Mouse (Mus musculus): ENCODE measurements around the gene Gm17651.
A peak's percentile ranks its signal among the peaks of the same experiment; 100 is the strongest.

Gene Gm17651

DNA sequence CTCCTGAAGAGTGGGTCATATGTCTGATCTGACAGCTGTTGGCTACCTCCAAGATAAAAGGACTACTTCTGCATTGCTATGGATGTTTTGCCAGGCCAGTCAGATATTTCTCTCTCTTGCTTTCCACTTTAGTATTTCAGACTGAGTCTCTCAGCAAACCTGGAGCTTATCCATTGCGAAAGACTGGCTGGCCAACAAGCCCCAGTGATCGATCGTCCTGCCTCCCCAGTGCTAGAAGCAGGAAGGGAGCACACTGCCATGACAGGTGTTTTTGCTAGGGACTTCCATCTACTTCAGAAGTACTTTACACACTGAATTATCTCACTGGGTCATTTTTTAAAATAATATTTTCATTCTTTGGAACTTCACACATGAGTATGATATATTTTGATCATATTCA lies 3.9 kb upstream of the Gm17651 start:
- DNase-seq, result peak; percentile 70

DNA sequence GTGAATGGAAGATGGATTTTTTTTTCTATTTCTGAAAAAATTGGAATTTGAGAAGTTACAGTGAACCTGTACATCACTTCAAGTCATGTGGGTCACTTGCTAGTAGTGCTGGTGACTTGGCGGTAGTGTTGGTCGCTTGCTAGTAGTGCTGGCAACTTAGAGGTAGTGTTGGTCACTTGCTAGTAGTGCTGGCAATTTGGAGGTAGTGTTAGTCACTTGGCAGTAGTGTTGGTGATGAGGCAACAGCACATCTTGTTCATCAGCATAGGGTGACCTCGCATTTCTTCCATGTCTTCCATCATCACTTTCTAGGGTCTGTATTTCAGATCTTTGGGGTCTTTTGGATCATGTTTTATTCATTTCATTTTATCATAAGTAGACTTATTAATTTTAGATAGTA lies 1.6 kb upstream of the Gm17651 start:
- peak; percentile 54 for DNase-seq

DNA sequence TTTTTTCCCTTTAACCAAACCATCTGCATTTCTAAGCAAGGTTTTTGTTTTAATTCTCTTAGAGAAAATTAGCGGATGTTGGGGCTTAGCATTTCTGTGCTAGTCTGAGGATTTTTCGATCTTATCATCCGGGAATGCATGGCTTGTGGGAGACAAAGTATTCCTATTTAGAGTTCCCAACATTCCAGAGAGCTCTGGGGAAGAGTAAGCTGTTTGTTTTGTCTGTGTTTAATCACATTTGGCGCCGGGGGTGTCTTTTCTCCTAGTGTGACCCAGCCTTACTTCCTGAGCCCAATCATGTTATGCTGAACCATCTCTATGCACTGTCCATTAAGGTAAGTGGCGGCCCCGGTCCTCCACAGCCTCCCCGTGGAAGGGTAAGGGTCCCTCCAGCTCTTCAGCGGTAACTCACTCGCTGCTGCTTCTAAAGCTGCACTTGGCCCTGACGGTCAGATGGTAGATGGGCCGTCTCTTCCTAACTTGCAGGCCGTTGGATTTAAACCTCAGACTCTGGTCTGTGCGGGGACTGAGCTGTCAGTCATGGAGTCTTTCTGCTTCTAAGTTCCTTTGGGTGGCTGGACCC lies 7.3 kb downstream of the Gm17651 start:
- DNase-seq, result peak; percentile 87

DNA sequence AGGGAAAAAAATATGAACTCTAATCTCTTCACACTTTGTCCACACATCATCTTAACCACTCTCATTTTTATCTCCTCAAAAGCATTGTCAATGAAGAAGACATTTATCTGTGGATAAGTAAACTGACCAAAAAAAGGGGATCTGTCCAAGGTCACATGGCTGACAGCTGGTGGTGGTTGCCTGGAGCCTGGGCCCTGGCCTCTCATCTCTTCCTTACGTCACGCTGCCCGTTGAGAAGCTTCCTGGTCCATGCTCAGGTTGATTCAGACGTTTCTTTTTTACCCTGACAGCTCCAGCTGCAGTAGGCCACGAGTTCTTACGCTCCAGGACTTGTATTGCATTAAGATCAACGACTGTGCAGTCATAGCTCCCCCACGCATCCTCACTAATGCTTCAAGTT lies 8.3 kb downstream of the Gm17651 start:
- DNase-seq, result peak; percentile 91

DNA sequence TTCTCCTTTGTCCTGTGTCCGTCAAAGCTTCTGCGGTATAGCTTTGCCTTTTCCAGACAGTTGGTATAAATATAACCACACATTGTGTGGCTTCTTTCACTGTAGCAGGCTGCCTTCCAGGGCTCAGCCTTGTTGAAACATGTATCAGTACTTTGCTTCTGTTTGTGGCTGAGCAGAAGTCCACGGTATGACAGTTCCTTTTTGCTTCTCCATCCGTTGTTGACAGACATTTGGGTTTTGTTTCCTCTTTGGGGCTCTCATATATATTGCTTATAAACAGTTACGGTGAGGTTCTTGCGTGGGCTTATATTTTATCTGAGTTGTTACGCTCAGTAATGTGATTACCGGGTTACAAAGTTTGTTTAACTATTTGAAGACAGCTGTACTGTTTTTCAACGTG lies 9.0 kb downstream of the Gm17651 start:
- DNase-seq, result peak; percentile 70

DNA sequence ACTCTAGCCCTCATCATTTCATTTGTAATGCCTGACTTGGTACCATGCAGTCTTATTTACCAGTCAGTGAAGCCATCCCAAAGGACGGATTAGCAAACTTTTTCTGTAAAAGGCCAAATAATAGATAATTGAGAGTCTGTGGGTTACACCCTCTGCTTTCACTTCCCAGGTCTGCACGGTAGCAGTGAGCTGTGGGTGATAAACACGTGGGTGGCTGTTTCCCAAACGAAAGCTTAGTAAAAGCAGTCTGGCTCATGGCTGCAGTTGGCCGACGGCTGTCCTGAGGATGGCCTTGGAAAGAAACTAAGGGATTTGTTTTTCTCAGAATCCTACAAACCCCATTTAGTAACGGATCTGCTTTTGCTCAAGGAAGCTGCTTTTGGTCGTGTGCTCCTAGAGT lies 13.3 kb downstream of the Gm17651 start:
- peak; percentile 93 for DNase-seq

DNA sequence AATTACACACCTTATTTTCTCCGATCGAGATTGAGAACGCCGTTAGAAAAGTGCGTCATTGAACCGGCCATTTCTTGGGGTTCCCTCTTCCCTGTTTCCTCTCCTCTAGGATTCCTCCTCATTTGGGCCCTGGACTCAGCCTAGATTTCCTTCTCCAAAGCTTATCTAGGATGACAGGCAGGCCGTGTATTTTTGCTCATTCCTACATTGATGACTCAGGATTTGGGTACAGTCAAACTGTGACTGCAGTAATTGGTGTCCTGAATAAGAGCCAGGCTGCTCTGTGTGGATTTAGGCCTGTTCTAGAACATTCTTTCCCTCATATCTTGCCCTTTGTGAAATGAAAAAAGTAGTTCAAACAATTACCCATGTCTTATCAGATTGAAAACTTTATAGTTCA lies 14.7 kb downstream of the Gm17651 start:
- peak; percentile 89 for DNase-seq

DNA sequence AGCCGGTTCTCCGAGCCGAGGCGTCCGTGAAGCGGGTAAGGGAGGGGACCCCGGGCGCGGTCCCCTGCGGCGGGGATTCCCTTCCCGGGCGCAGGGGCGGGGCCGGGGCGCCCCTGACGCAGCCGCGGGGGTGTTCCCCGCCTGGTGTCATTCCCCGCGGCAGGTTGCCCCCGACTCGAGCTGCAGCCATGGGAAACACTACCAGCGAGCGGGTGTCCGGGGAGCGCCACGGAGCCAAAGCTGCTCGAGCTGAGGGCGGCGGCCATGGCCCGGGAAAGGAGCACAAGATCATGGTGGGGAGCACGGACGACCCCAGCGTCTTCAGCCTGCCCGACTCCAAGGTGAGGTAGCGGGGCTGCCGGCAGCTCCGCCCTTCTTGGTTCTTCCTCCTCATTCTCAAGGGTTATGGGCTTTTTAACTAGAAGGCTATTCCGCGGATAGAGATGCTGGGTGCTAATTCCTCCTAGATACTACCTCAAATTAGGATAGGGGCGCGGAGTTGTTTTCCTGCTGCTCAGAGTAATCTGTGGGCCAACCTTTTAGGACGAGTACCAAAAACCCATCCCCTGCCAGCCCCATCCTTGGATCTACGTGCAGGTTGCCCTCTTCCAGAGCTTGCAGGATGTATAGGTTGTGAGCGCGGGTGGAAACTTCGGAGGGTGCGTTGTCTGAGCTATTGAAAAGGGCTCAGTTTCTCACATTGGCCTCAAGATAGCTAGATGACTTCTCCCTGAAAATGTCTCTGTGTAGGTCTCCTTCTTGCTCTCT lies 15.9 kb downstream of the Gm17651 start:
- no peak for DNase-seq

DNA sequence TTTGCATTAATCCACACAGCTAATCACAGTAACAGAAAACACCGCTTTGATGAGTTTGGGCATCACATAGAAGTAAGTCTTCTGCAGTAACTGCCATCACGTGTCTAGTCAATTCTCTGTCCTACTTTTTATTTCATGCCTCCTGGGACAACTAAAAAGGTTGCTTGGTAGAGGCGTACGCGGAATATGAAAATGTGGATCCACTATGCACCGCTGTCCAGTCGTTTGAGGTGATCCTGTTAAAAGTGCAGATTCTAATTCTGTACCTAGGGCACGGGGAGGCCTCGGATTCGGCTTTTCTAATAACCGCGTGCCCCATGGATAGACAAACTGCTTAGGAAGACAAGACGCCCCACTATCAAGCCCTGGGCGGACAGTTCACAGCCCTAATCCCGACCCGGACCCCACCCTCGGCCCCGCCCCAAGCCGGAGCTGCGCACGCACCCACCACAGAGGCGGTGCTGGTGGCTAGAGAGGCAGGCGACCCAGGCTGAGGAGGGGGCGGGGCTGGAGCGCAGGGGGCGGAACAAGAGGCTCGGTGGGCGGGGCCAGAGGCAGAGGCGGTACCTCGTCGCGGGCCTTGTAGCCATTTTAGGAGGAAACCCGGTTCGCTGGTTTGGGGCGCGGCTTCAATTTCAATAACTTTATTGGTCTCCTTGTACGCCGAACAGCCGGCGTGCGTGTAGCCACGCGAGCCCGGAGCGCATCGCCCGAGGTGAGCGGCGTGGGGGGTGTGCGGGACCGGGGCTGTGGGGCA lies 16.7 kb downstream of the Gm17651 start, which contains the start of gene Prkab2:
TSS of gene Prkab2 (plus strand) at position 539 of the 757 bp plus-strand sequence.
- peak; percentile 100 for DNase-seq

DNA sequence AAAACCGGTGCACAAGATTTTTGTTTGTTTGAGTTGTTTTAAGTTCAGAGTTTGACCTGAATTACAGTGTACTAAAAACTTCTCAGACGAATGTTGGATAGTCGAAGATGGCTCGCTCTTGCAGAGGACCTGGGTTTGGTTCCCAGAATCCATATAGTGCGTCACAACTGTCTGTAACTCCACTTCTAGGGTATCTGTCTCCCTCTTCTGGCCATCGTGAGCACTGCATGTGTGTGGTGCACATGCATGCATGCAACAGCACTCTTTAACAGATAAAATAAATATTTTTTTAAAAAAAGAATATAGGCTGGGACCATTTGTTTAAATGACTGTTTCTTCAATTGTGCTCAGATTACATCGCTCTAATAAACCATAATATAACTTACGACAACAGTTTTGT lies 19.6 kb downstream of the Gm17651 start:
- DNase-seq, result peak; percentile 52

DNA sequence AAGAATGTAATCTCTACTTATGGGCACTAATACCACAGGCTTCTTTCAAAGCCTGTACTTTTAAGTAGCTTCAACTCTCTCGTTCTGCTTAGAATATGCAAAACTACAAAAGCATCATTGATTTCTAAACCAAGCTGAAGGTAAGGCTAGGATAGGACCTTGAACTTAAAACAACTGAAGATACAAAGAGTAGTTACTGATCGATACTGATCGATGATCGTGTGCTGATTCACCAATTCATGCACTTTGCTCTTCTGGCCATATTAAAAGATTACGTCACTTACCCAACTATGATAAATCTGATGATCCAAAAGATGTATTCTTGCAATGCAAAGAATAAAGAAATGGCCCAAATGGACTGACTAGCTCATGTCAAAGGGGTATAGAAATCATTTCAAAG lies 20.7 kb downstream of the Gm17651 start:
- DNase-seq, result no peak

DNA sequence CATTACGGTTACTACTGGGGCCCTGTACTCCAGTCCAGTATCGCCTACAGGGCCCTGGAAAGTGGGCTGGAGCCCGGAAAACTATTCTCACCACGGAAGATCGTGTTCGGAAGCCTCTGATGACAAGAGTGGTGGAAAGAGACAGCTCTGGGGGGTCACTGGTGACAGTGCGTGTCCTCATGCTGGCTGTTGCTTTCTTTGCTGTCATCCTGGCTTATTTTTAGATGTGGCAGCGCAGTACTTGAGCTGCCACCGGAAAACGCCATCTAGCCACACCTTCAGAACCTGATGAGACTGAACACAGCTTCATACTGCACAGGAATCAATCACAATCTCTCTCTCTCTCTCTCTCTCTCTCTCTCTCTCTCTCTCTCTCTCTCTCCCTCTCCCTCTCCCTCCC lies 22.9 kb downstream of the Gm17651 start:
- DNase-seq, result peak; percentile 95

DNA sequence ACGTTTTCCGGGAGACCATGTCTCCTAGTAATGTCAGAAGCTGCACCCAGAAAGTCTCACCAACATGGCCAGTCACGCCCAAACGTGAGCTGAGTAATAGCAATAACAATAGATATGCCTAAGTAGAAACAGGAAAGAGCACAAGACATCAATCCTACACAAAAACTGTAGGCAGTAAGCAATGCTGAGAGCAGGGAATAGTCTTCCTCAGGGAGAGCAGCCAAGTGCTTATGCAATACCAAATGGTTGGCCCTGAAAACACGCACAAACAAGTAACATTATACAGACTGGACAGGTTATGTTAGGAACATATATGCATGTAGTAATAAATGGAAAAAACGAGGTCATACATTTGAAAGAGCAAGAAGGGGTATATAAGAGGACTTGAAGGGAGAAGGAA lies 25.0 kb downstream of the Gm17651 start:
- peak; percentile 81 for DNase-seq

DNA sequence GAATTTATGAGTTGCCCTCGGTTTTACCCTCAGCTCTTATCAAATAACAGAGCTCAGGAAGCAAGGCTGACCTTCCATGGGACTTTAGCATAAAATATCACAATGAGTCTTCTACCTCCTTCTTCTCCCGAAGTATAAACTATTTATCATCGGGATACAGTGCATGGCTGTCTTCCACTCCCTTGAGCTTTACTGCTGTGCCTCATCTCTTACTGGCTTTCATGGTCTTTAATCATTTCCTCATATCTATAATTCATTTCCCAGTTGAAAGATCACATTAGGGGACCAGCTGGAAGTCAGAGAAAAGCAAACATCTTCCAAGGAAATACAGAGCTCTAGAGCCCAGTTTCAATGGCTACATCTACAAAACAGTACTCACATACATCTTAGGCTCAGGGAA lies 25.5 kb downstream of the Gm17651 start:
- no peak for DNase-seq

DNA sequence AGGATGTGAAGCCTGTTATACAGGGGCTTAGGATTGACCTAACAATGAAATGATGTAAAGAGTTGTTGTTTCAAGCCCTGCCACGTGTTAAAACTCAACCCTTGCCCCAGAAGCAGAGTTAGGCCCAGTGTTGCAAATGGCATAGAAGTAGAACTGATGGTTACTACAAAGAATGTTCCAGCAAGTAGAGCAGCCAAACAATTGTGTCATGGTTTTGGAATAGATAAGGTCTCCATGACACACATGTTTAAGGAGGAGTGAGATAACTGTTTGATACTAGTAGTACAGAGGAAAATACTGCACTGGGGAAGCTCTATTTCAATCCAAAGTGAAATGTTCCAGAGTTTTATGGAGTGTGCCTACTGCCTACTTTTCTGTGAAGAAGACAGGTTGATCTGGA lies 26.0 kb downstream of the Gm17651 start:
- no peak for DNase-seq

DNA sequence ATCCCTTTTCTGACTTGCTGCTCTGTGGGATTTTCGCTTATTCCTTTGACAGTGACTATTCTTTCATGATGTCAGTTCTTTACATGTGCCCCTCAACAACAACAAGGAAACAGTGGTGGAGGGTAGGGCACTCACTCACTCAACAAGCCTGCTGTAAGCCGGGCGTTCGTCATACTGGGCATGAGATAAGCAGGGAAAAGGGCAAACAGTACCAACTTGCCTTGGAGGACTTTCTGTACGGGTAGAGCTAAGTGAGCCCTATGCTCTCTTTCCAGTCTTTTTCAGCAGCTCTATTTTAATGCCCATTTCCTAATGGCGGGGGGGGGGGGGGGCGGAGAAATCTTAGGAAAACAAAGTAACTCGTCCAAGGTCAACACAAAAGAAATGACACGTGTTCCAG lies 32.5 kb downstream of the Gm17651 start:
- DNase-seq, result peak; percentile 72

DNA sequence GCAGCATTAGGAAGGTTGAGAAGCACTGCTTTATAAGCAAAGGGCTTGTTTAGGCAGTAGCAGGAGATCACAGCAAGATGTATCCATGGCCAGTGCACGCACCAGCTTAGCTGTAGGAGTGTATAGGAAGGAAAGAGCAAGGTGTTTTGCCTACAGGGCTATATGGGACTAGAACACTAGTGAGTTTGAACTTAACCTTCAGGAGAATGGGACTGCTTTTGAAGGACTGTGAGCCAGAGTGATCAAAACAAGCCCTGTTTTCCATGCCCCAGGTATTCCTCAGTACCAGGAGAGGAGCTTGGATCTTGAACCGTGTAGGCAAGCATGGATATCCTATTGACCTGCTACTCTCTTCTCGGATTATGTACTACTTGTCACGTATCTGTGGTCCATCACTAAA lies 33.1 kb downstream of the Gm17651 start:
- peak; percentile 56 for DNase-seq

DNA sequence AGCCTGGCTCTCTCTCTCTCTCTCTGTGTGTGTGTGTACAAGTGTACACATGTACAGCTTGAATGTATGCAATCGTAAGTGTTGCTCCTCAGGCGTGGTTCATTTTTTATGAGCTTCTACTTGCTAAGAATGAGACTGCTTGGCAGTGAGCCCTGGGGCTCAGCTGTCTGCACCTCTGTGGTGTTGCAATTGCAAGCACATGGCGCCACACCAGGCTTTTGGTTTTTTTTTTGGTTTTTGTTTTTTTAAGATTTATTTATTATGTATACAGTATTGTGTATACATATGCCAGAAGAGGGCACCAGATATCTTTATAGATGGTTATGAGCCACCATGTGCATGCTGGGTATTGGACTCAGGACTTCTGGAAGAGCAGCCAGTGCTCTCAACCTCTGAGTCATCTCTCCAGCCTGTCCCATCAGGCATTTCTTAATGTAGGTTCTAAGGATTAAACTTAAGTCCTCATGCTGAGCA lies 40.2 kb downstream of the Gm17651 start:
- DNase-seq, result peak; percentile 94

DNA sequence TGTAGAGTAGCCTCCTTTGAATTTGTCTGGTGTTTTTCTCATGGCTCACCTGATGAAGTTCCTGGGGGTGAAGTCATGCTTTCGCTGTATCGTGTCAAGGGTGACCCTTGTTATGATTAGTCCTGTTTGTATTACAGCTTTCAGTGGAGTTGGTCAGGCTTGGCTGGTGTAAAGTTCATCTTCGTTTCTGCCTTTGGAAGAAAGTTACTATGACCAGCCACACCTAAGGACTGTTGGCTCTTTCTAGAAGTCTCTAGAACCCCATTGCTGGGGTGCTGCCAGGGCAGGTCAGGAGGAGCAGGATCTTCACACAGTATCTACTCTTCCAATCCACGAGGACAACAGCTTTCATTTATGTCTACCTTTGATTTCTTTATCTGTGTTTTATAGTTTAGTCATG lies 41.0 kb downstream of the Gm17651 start:
- peak; percentile 79 for DNase-seq

DNA sequence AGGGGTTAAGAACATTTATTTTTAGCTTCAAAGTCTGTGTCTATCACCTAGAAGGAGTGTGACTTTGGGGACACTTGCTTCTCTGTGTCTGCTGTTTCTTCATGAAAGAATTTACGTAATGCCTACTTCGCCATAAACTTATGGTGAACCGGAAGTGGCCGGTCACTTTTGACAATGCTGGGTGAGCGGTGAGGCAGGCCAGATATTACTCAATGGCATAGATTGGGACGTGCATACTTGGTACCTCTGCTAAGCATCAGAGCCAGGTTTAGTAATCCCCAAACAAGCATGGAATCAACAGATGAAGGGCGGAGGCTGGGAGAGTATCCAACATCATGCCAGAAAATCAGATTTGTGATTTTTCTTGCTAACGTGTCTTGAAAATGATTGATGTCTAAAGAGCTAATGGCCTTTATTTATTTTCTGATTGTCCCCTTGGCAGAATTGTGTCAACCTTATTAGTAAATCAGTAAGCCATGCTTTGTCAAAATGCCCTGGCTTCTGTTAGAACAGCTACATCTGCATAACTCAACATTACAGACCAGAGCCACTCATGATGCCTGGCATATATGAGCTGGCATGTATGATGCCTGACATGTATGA lies 43.1 kb downstream of the Gm17651 start:
- peak; percentile 84 for DNase-seq

DNA sequence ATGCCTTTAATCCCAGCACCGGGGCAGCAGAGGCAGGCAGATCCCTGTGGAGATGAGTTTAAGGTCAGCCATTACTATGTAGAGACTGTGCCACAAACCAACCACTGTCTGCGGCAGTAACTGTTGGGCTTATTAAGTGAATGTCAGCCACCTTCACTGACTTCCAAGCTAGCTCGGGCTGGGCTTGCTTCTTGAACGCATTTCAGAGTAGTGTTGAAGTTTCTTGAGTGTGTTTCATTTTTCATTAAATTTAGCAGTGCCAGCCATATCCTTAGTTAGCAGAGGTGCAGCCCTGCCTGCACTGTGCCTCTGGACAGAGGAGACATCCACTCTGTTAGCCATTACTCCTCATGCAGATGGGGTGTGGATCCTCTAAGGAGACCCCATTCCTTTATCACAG lies 43.7 kb downstream of the Gm17651 start:
- peak; percentile 68 for DNase-seq

DNA sequence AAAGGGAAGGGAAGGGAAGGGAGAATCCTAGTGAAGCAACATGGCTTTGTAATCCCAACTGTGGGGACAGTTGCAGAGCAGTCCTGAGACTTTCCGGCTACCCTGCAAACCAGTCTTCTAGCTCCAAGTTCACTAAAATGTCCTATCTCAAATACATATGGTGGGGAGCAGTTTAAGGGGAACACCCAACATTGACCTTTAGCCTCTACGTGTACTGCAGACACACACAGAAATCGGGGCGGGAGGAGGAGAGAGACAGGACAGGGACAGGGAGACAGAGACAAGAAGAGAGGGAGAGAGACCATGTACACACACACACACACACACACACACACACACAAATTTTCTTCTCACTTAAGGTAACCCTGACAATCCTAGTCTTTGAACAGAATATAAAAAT lies 44.6 kb downstream of the Gm17651 start:
- DNase-seq, result peak; percentile 84

DNA sequence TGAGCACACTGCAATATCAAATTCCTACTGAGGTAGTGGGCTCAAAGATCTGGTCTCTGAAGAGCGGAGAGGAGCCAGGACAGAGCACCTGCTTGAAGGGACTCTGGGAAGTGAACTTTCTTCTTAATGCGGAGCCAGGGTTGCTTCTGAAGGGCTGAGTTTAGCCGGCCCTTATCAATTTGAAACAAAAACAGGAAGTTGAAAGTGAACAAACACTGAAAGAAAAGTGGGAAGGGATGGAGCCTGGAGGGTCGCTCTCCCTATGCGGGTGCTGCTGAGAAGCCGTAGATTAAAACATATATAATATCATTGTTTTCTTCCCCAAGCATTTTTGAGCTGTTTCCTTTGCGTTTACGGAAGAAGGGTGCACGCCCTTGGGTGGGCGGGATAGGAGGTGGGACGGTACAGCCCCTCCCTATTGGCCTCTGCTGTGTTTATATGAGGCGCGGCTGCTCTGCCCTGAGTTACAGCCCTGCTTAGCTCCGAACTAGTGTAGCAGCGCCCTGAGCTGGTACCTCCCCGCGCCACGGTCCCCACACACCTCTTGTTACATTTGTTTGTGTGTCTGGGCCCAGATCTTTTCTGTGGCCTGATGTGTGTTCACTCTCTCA lies 46.0 kb downstream of the Gm17651 start, which contains the start of gene Fmo5:
TSS of gene Fmo5 (plus strand) at position 414 of the 611 bp plus-strand sequence.
- DNase-seq, result peak; percentile 99
